Mouse (Mus musculus) embryonic facial prominence, embryonic 14.5 days (tissue): ENCODE measurements around the gene Ndufa12. TPM values are rescaled to one million over a fixed set of nuclear protein-coding genes. Genes with fewer than 3 reads are reported as not detected.

ENCODE experiments used
- ATAC-seq: fragments of 200-750 bp; cut with Nextera tagmentation; 2 replicates; pipeline ENCODE4 v1.8.0; 2017; ENCODE audit warnings: low read depth, moderate number of reproducible peaks, moderate TSS enrichment
- DNase-seq: peaks from one replicate; pipeline ENCODE4 v3.0.0-alpha.2; 2015; ENCODE audit warnings: low spot score
- H3K27ac ChIP-seq: fragments of 300-500 bp; sonication (generic); replicated peaks from 2 replicates; pipeline ENCODE4 v1.5.1; 2014; ENCODE audit warnings: low read depth, mild to moderate bottlenecking, low read length, moderate library complexity
- H3K27me3 ChIP-seq: fragments of 300-500 bp; sonication (generic); replicated peaks from 2 replicates; pipeline ENCODE4 v1.6.1; 2014; ENCODE audit warnings: low read length; ENCODE audit not compliant: control insufficient read depth, insufficient read depth
- H3K36me3 ChIP-seq: fragments of 300-500 bp; sonication (generic); 2 replicates; pipeline ENCODE4 v1.6.1; 2014; ENCODE audit warnings: low read length, mixed read lengths; ENCODE audit not compliant: control insufficient read depth, insufficient read depth
- H3K4me1 ChIP-seq: fragments of 300-500 bp; sonication (generic); 2 replicates; pipeline ENCODE4 v1.6.1; 2014; ENCODE audit warnings: antibody characterized with exemption, low read length; ENCODE audit not compliant: control insufficient read depth, insufficient read depth
- H3K4me2 ChIP-seq: fragments of 300-500 bp; sonication (generic); 2 replicates; pipeline ENCODE4 v1.6.1; 2014; ENCODE audit warnings: low read depth, mild to moderate bottlenecking, low read length, moderate library complexity, mixed read lengths
- H3K4me3 ChIP-seq: fragments of 300-500 bp; sonication (generic); 2 replicates; pipeline ENCODE4 v1.5.1; 2014; ENCODE audit warnings: low read depth, mild to moderate bottlenecking, low read length
- H3K9ac ChIP-seq: fragments of 300-500 bp; sonication (generic); 2 replicates; pipeline ENCODE4 v1.6.1; 2014; ENCODE audit warnings: low read depth, mild to moderate bottlenecking, low read length, moderate library complexity, mixed read lengths
- H3K9me3 ChIP-seq: fragments of 300-500 bp; sonication (generic); 2 replicates; pipeline ENCODE4 v1.6.1; 2016; ENCODE audit warnings: low read length; ENCODE audit not compliant: control insufficient read depth
- WGBS: fragments of 180-500 bp; shearing (Covaris S2); extraction: QIAGEN DNeasy Blood & Tissue Kit; methylation state at CpG from one replicate; pipeline ENCODE4 v1.1.7; 2014; 5-methylcytosine and 5-hydroxymethylcytosine counted together
- polyA plus RNA-seq: library from polyadenylated mRNA; unstranded; fragments of >200 nt; fragmentation: Nextera tagmentation; extraction: Ambion mirVana; gene quantifications from 2 replicates; pipeline ENCODE4 v1.2.1, GENCODE M21; 2014

Ndufa12 gene
- polyA plus RNA-seq = 357 and 366 TPM in 2 replicates

GRCm38 (mm10) chr10:94198482-94199405 is at the start of gene Ndufa12:
Gene Ndufa12 (plus strand): TSS chr10:94198720.
- Histone ChIP-seq H3K4me3 (peak within 1 kb of the TSS; percentile 82), H3K4me2 (peak within 1 kb of the TSS; percentile 88), H3K27ac (peak within 1 kb of the TSS; percentile 63; the same call in 1 of the 2 replicates), H3K9me3 (no peaks in the 10 kb centered on the region), H3K27me3 (no peaks in the 10 kb centered on the region), H3K4me1 (peaks cover 4% of the 10 kb centered on the region), H3K36me3 (peaks cover 40% of the 10 kb centered on the region), H3K9ac (peak within 1 kb of the TSS; percentile 78)
- under 1% methylated on average over 45 of the region's 46 CpGs for WGBS
- DNase-seq (peak; percentile 96), ATAC-seq (peak; percentile 97)

- peak overlapping the region; percentile 61; the same call in 1 of the 2 replicates for H3K27ac ChIP-seq
- 45% methylated on average over 4 of the region's 4 CpGs for WGBS
- H3K9ac ChIP-seq = no peak overlapping the region
Measured at GRCm38 (mm10) chr10:94151488-94151887, 47.0 kb upstream of the Ndufa12 start.

GRCm38 (mm10) chr10:94153841-94154240 is 44.7 kb upstream of the Ndufa12 start:
- Histone ChIP-seq H3K4me3 (no peak overlapping the region), H3K36me3 (peaks cover 22% of the 10 kb centered on the region), H3K4me1 (peaks cover 12% of the 10 kb centered on the region), H3K4me2 (no peak overlapping the region), H3K27ac (no peak overlapping the region), H3K9me3 (no peaks in the 10 kb centered on the region), H3K27me3 (no peaks in the 10 kb centered on the region), H3K9ac (no peak overlapping the region)
- ATAC-seq (peak; percentile 9; the same call in 1 of the 2 replicates), DNase-seq (peak; percentile 52)

More at GRCm38 (mm10) chr10:94151488-94151887, 47.0 kb upstream of the Ndufa12 start:
- Histone ChIP-seq H3K4me1 (peaks cover 15% of the 10 kb centered on the region), H3K27me3 (no peaks in the 10 kb centered on the region), H3K36me3 (0 out of 2 replicates have a peak, but pooled peaks cover 3% of the 10 kb centered on the region), H3K4me3 (no peak overlapping the region), H3K4me2 (no peak overlapping the region), H3K9me3 (no peaks in the 10 kb centered on the region)
- peak; percentile 39; the same call in 1 of the 2 replicates for ATAC-seq
- peak; percentile 63 for DNase-seq

- H3K4me1 ChIP-seq = no peaks in the 10 kb centered on the region
- no peak for ATAC-seq
- no peak overlapping the region for H3K4me2 ChIP-seq
Measured at GRCm38 (mm10) chr10:94158962-94159361, 39.6 kb upstream of the Ndufa12 start.

GRCm38 (mm10) chr10:94159406-94159805 is 39.1 kb upstream of the Ndufa12 start:
- Histone ChIP-seq H3K36me3 (peaks cover 56% of the 10 kb centered on the region), H3K27me3 (no peaks in the 10 kb centered on the region)
- WGBS = 92% methylated on average over 4 of the region's 4 CpGs

More at GRCm38 (mm10) chr10:94158962-94159361, 39.6 kb upstream of the Ndufa12 start:
- H3K27ac ChIP-seq = no peak overlapping the region
- peaks cover 52% of the 10 kb centered on the region for H3K36me3 ChIP-seq
- no peaks in the 10 kb centered on the region for H3K27me3 ChIP-seq
- no peak overlapping the region for H3K9ac ChIP-seq
- no peak for DNase-seq
- no peak overlapping the region for H3K4me3 ChIP-seq
- WGBS = 83% methylated on average over 6 of the region's 6 CpGs
- H3K9me3 ChIP-seq = no peaks in the 10 kb centered on the region

GRCm38 (mm10) chr10:94161051-94161765 is 37.3 kb upstream of the Ndufa12 start:
- no peak for ATAC-seq
- peaks cover 67% of the 10 kb centered on the region for H3K36me3 ChIP-seq

More at GRCm38 (mm10) chr10:94159406-94159805, 39.1 kb upstream of the Ndufa12 start:
- H3K4me2 ChIP-seq = no peak overlapping the region
- no peaks in the 10 kb centered on the region for H3K9me3 ChIP-seq
- H3K9ac ChIP-seq = no peak overlapping the region
- ATAC-seq = no peak
- no peak overlapping the region for H3K4me3 ChIP-seq
- no peak for DNase-seq
- no peaks in the 10 kb centered on the region for H3K4me1 ChIP-seq
- H3K27ac ChIP-seq = no peak overlapping the region

GRCm38 (mm10) chr10:94162031-94162430 is 36.5 kb upstream of the Ndufa12 start:
- WGBS = 96% methylated on average over 7 of the region's 7 CpGs
- ATAC-seq = no peak
- Histone ChIP-seq H3K4me2 (no peak overlapping the region), H3K9ac (no peak overlapping the region), H3K27ac (no peak overlapping the region), H3K27me3 (no peaks in the 10 kb centered on the region), H3K36me3 (peaks cover 71% of the 10 kb centered on the region), H3K4me1 (no peaks in the 10 kb centered on the region), H3K4me3 (no peak overlapping the region), H3K9me3 (no peaks in the 10 kb centered on the region)
- no peak for DNase-seq

More at GRCm38 (mm10) chr10:94161051-94161765, 37.3 kb upstream of the Ndufa12 start:
- no peak overlapping the region for H3K27ac ChIP-seq
- 87% methylated on average over 5 of the region's 5 CpGs for WGBS
- no peaks in the 10 kb centered on the region for H3K9me3 ChIP-seq
- no peaks in the 10 kb centered on the region for H3K27me3 ChIP-seq
- no peaks in the 10 kb centered on the region for H3K4me1 ChIP-seq
- no peak for DNase-seq
- no peak overlapping the region for H3K4me2 ChIP-seq
- no peak overlapping the region for H3K4me3 ChIP-seq
- H3K9ac ChIP-seq = no peak overlapping the region

- Histone ChIP-seq H3K36me3 (peaks cover 73% of the 10 kb centered on the region), H3K27me3 (no peaks in the 10 kb centered on the region), H3K4me1 (no peaks in the 10 kb centered on the region), H3K4me3 (no peak overlapping the region), H3K9me3 (no peaks in the 10 kb centered on the region), H3K4me2 (no peak overlapping the region), H3K27ac (no peak overlapping the region), H3K9ac (no peak overlapping the region)
- WGBS = 84% methylated on average over 5 of the region's 5 CpGs
- DNase-seq = no peak
- no peak for ATAC-seq
Measured at GRCm38 (mm10) chr10:94164104-94164845, 34.2 kb upstream of the Ndufa12 start.
